Mouse (Mus musculus) lung, adult 10 weeks (tissue): ENCODE data around the gene Imp3. TPM values are rescaled to one million over a fixed set of nuclear protein-coding genes. Genes with fewer than 3 reads are reported as not detected.

ENCODE experiments used
- polyA plus RNA-seq: library from polyadenylated mRNA; stranded (reverse); fragments of 350-450 nt; fragmentation: Illumina TruSeq; extraction: RNeasy Lipid Tissue Mini Kit (QIAGEN cat#74804); gene quantifications from one replicate; pipeline ENCODE4 v1.2.3, GENCODE M21; 2014; ENCODE audit warnings: low read depth, low replicate concordance; ENCODE audit not compliant: insufficient read depth

Gene Imp3
- 99.3 TPM for polyA plus RNA-seq

DNA sequence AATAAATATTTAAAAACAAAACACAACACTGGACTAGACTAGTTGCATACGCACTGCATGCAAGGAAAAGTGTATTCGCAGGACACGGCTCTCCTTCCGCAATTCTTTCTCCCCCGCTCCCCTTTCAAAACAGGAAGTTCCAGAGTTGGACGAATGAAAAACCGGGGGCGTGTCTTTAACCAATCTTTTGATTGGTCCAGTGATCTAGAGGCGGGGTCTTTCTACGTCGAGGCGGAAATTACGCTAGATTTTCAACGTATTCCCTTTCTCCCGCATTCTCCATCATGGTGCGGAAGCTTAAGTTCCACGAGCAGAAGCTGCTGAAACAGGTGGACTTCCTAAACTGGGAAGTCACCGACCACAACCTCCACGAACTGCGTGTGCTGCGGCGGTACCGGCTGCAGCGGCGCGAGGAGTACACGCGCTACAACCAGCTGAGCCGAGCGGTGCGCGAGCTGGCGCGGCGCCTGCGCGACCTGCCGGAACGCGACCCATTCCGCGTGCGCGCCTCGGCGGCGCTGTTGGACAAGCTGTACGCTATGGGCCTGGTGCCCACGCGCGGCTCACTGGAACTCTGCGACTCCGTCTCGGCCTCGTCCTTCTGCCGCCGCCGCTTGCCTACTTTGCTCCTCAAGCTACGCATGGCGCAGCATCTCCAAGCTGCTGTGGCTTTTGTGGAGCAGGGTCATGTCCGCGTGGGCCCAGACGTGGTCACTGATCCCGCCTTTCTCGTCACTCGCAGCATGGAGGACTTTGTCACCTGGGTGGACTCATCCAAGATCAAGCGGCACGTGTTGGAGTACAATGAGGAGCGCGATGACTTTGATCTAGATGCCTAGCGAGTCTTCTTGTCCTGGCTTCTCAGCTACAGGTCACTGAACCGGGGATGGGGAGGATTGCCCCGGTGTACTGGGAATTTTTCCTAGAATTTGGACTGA is at the start of gene Imp3:
TSS of gene Imp3 (plus strand) at position 253 of the 938 bp plus-strand sequence.

DNA sequence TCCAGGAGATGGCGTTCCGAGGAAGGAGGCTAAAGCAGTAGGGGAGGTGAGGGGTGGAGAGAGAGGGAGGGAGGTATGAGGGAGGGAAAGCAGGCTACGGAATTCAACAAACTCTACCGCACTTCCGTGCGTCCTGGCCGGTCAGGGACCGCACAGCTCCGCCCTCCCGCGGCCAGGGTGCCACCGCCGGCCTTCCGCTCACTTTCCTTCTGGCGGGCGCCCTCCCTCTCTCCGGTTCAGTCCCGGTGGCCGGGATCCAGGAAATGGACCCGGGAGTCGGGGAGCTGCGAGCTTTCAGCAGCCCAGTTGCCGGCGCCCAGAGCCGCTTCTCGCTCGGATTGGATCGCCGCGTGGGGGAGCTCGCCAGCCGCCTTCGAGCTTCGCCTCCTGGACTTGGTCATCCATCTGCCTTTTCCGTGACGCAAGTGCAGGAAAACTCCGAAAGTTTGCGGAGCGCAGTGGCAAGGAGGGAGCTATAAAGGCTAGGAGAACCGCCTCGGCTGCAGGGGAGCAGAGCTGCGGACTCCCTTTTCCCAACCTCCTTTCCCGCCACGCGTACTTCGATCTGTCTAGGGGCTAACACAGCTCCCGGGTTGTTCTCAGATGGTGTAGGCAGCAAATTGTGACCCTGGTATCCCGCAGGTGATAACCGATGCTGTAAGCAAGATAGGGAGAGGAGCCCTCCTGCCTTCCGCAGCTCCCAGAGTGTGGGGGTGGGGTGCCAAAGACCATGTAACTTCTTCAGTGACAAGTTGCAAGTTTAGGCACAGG is 9.0 kb upstream of the Imp3 start, which contains the start of gene Snx33:
TSS of gene Snx33 (minus strand) at position 331 of the 771 bp plus-strand sequence.

DNA sequence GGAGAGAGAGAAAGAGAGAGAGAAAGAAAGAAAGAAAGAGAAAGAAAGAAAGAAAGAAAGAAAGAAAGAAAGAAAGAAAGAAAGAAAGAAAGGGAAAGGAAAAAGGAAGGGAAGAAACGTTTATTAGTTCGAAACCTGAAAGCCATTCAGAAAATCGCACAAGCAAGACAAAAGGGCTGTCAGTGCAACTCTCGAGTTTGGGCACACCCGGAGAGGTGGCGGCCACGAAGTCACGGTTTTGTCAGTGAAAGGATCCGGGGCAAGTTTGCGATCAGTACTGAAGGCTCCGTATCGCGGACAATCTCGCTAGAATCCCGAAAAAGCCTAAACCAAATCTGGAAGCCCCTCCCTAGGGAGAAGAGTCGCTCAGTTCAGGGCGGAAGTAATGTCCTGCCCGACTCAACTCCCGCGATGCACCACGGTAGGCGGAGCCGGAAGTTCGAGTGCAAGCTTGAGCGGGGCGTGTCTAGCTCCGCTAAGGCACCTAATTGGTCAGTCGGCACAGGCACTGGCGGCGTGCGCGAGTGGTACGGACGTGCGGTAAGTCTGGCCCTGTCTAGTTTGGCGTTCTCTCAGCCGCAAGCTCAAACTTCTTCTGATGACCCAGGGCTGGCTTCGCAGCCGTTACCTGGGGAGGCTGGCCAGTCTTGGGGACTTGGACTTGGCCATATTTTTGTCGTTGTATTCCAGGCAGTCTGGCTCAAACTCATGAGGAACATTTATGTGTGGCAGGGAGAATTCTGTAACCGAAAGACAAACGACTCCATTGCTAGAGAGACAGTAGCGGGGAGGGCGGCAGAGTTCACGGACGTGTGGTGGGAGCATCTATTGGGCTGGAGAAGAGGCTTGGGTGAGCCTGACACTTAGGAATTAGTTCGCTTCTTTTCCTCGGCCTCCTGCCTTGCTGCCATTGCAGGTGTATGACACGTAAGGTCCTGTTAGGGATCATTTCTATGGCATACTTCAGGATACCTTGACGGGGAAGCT is 13.4 kb downstream of the Imp3 start, which contains the start of gene Snupn:
TSS of gene Snupn (plus strand) at position 465 of the 987 bp plus-strand sequence.

Other genes starting within 250 kb of the Imp3 start
- gene Lingo1, start 141.0 kb upstream of the Imp3 start, polyA plus RNA-seq, result 0.58 TPM
- gene Odf3l1, start 72.8 kb upstream of the Imp3 start, polyA plus RNA-seq, result not detected
- 7.1 TPM for gene Cspg4, start 72.4 kb upstream of the Imp3 start, polyA plus RNA-seq
- gene Snx33, start 9.1 kb upstream of the Imp3 start, polyA plus RNA-seq, result 11.3 TPM
- gene Snupn, start 13.4 kb downstream of the Imp3 start, polyA plus RNA-seq, result 11.3 TPM
- 15.0 TPM for gene Ptpn9, start 57.4 kb downstream of the Imp3 start, polyA plus RNA-seq
- 13.1 TPM for gene Sin3a, start 134.6 kb downstream of the Imp3 start, polyA plus RNA-seq
- 46.6 TPM for gene Man2c1, start 193.2 kb downstream of the Imp3 start, polyA plus RNA-seq
- gene Neil1, start 210.8 kb downstream of the Imp3 start, polyA plus RNA-seq, result 5.2 TPM
- 52.7 TPM for gene Commd4, start 220.9 kb downstream of the Imp3 start, polyA plus RNA-seq